Mouse (Mus musculus): ENCODE results near the gene Atg9a. TPM values are rescaled to one million over a fixed set of nuclear protein-coding genes. Genes with fewer than 3 reads are reported as not detected.
A peak's percentile ranks its signal among the peaks of the same experiment; 100 is the strongest.

The Atg9a gene
- polyA plus RNA-seq, 1 experiment from 2014 or later = 23.5 TPM

- H3K4me1 ChIP-seq (replicated peaks; ENCODE audit: control insufficient read depth, insufficient read depth, low read length) = peaks cover 14% of the 10 kb centered on the region
- H3K27ac ChIP-seq (ENCODE audit: low read depth, low read length) = peak overlapping the region; percentile 89; the same call in 1 of the 2 replicates
- H3K9me3 ChIP-seq (ENCODE audit: control insufficient read depth) = no peaks in the 10 kb centered on the region
- TF ChIP-seq CTCF (IDR thresholded peaks at IDR 0.05; ENCODE audit: low read depth) = no peak
- no peak for ATAC-seq
- H3K4me2 ChIP-seq (replicated peaks; ENCODE audit: low read depth) = peak overlapping the region; percentile 9; the same call in 1 of the 2 replicates
- 51% methylated on average over 7 of the region's 7 CpGs for WGBS
- H3K9ac ChIP-seq (ENCODE audit: low read depth, low read length) = no peak overlapping the region
- peaks cover 20% of the 10 kb centered on the region for H3K36me3 ChIP-seq (ENCODE audit: control insufficient read depth, insufficient read depth)
- no peak overlapping the region for H3K4me3 ChIP-seq (ENCODE audit: low read depth, low read length)
- no peaks in the 10 kb centered on the region for H3K27me3 ChIP-seq (replicated peaks; ENCODE audit: control insufficient read depth, insufficient read depth, low read length)
These were observed 21.1 kb upstream of the Atg9a start for GRCm38 (mm10) chr1:75213096-75213495.

GRCm38 (mm10) chr1:75212542-75212941 is 20.5 kb upstream of the Atg9a start:
- H3K4me1 ChIP-seq (replicated peaks; ENCODE audit: control insufficient read depth, insufficient read depth, low read length) = peaks cover 14% of the 10 kb centered on the region
- WGBS = 64% methylated on average over 4 of the region's 4 CpGs
- H3K4me2 ChIP-seq (replicated peaks; ENCODE audit: low read depth) = no peak overlapping the region; the same call in 1 of the 2 replicates
- H3K9ac ChIP-seq (ENCODE audit: low read depth, low read length) = no peak overlapping the region
- no peak overlapping the region for H3K4me3 ChIP-seq (ENCODE audit: low read depth, low read length)
- H3K27me3 ChIP-seq (replicated peaks; ENCODE audit: control insufficient read depth, insufficient read depth, low read length) = no peaks in the 10 kb centered on the region
- TF ChIP-seq CTCF (IDR thresholded peaks at IDR 0.05; ENCODE audit: low read depth) = no peak
- no peak for ATAC-seq
- H3K27ac ChIP-seq (ENCODE audit: low read depth, low read length) = no peak overlapping the region
- H3K36me3 ChIP-seq (ENCODE audit: control insufficient read depth, insufficient read depth) = peaks cover 20% of the 10 kb centered on the region
- no peaks in the 10 kb centered on the region for H3K9me3 ChIP-seq (ENCODE audit: control insufficient read depth)

GRCm38 (mm10) chr1:75211141-75211708 is 19.2 kb upstream of the Atg9a start:
- Histone ChIP-seq H3K9me3 (ENCODE audit: control insufficient read depth) (no peaks in the 10 kb centered on the region), H3K4me3 (ENCODE audit: low read depth, low read length) (peak overlapping the region; percentile 85), H3K36me3 (ENCODE audit: control insufficient read depth, insufficient read depth) (peaks cover 20% of the 10 kb centered on the region), H3K4me2 (replicated peaks; ENCODE audit: low read depth) (peak overlapping the region; percentile 83), H3K9ac (ENCODE audit: low read depth, low read length) (peak overlapping the region; percentile 90), H3K27ac (ENCODE audit: low read depth, low read length) (peak overlapping the region; percentile 66), H3K27me3 (replicated peaks; ENCODE audit: control insufficient read depth, insufficient read depth, low read length) (no peaks in the 10 kb centered on the region), H3K4me1 (replicated peaks; ENCODE audit: control insufficient read depth, insufficient read depth, low read length) (peaks cover 14% of the 10 kb centered on the region)
- no peak for ATAC-seq
- TF ChIP-seq CTCF (IDR thresholded peaks at IDR 0.05; ENCODE audit: low read depth) = no peak
- WGBS = 10% methylated on average over 17 of the region's 17 CpGs

GRCm38 (mm10) chr1:75210136-75211087 is 18.4 kb upstream of the Atg9a start, which contains the start of the genes Glb1l and Stk16:
Glb1l (minus strand) TSS chr1:75210813.
Stk16 (plus strand) TSS chr1:75210838.
- Histone ChIP-seq H3K27ac (ENCODE audit: low read depth, low read length) (peak within 1 kb of the TSS; percentile 66), H3K4me1 (replicated peaks; ENCODE audit: control insufficient read depth, insufficient read depth, low read length) (peaks cover 14% of the 10 kb centered on the region)
- 5% methylated on average over 42 of the region's 42 CpGs for WGBS

GRCm38 (mm10) chr1:75208967-75209678 is 17.1 kb upstream of the Atg9a start:
- 0 out of 2 replicates have a peak overlapping the region, but pooled peaks have one; percentile 8 for H3K27ac ChIP-seq (ENCODE audit: low read depth, low read length)
- no peak for ATAC-seq
- H3K4me1 ChIP-seq (replicated peaks; ENCODE audit: control insufficient read depth, insufficient read depth, low read length) = peaks cover 10% of the 10 kb centered on the region
- H3K4me2 ChIP-seq (replicated peaks; ENCODE audit: low read depth) = peak overlapping the region; percentile 83
- H3K36me3 ChIP-seq (ENCODE audit: control insufficient read depth, insufficient read depth) = peaks cover 10% of the 10 kb centered on the region
- peak overlapping the region; percentile 38 for H3K4me3 ChIP-seq (ENCODE audit: low read depth, low read length)
- H3K27me3 ChIP-seq (replicated peaks; ENCODE audit: control insufficient read depth, insufficient read depth, low read length) = no peaks in the 10 kb centered on the region
- WGBS = 12% methylated on average over 34 of the region's 34 CpGs
- peak overlapping the region; percentile 35 for H3K9ac ChIP-seq (ENCODE audit: low read depth, low read length)
- TF ChIP-seq CTCF (IDR thresholded peaks at IDR 0.05; ENCODE audit: low read depth) = no peak
- no peaks in the 10 kb centered on the region for H3K9me3 ChIP-seq (ENCODE audit: control insufficient read depth)

More at GRCm38 (mm10) chr1:75210136-75211087, 18.4 kb upstream of the Atg9a start, which contains the start of the genes Glb1l and Stk16:
- Histone ChIP-seq H3K27me3 (replicated peaks; ENCODE audit: control insufficient read depth, insufficient read depth, low read length) (no peaks in the 10 kb centered on the region), H3K9me3 (ENCODE audit: control insufficient read depth) (no peaks in the 10 kb centered on the region), H3K9ac (ENCODE audit: low read depth, low read length) (peak within 1 kb of the TSS; percentile 90), H3K36me3 (ENCODE audit: control insufficient read depth, insufficient read depth) (peaks cover 15% of the 10 kb centered on the region), H3K4me3 (ENCODE audit: low read depth, low read length) (peak within 1 kb of the TSS; percentile 85), H3K4me2 (replicated peaks; ENCODE audit: low read depth) (peak within 1 kb of the TSS; percentile 83)
- ATAC-seq = peak; percentile 77
- no peak for TF ChIP-seq CTCF (IDR thresholded peaks at IDR 0.05; ENCODE audit: low read depth)

Data from intestine, postnatal 0 days (tissue).